Mouse (Mus musculus) CH12.LX (cell line): ENCODE measurements around the gene Pde5a. TPM values are rescaled to one million over a fixed set of nuclear protein-coding genes. Genes with fewer than 3 reads are reported as not detected.

ENCODE experiments used
- DNase-seq: peaks from one replicate; pipeline ENCODE4 v3.0.0-alpha.2; 2013; ENCODE audit errors: extremely low read depth
- H3K27ac ChIP-seq: 2 replicates; pipeline ENCODE4 v1.5.1; 2012; ENCODE audit warnings: low read depth, mild to moderate bottlenecking, control low read depth, moderate library complexity; ENCODE audit not compliant: insufficient read depth
- H3K27me3 ChIP-seq: replicated peaks from 2 replicates; pipeline ENCODE3; 2012; ENCODE audit warnings: inconsistent platforms
- H3K36me3 ChIP-seq, 2 experiments: replicated peaks in 1 of 2; 2 replicates each; pipeline versions ENCODE3 to v1.6.1; 2012; ENCODE audit warnings: inconsistent platforms in 1 of 2, low read length in 1 of 2, mild to moderate bottlenecking in 1 of 2, mixed read lengths in 1 of 2, moderate library complexity in 1 of 2; ENCODE audit not compliant: control insufficient read depth in 1 of 2, insufficient read depth in 1 of 2
- H3K4me1 ChIP-seq, 2 experiments: 2 replicates each; pipeline ENCODE4 v1.6.1; 2012; ENCODE audit warnings: inconsistent platforms in 1 of 2, moderate library complexity in 1 of 2; ENCODE audit not compliant: insufficient read depth in 2 of 2, control insufficient read depth in 1 of 2
- H3K4me2 ChIP-seq: 2 replicates; pipeline ENCODE4 v1.6.1; 2012; ENCODE audit warnings: low read depth, mild to moderate bottlenecking, control low read depth; ENCODE audit not compliant: poor library complexity, insufficient read depth, severe bottlenecking
- H3K4me3 ChIP-seq, 3 experiments: fragments of 150-350 bp in 1 of 3; sonication (generic) in 1 of 3; replicated peaks in 1 of 3; 2 replicates each; pipeline versions ENCODE3 to v1.5.1; 2011 to 2012; ENCODE audit warnings: low read depth in 2 of 3, low read length in 2 of 3, mild to moderate bottlenecking in 2 of 3, moderate library complexity in 2 of 3, control low read depth in 1 of 3, improper control_type of control experiment in 1 of 3, inconsistent platforms in 1 of 3, mixed read lengths in 1 of 3; ENCODE audit not compliant: poor library complexity in 1 of 3
- H3K79me2 ChIP-seq: replicated peaks from 2 replicates; pipeline ENCODE4 v1.6.1; 2012; ENCODE audit warnings: mild to moderate bottlenecking, moderate library complexity; ENCODE audit not compliant: control insufficient read depth, poor library complexity, insufficient read depth, severe bottlenecking; ENCODE audit errors: extremely low read depth
- H3K9ac ChIP-seq: 2 replicates; pipeline ENCODE4 v1.6.1; 2012; ENCODE audit warnings: low read depth, mild to moderate bottlenecking, control low read depth, moderate library complexity; ENCODE audit not compliant: insufficient read depth
- H3K9me3 ChIP-seq: replicated peaks from 2 replicates; pipeline ENCODE3; 2012; ENCODE audit warnings: low read length, inconsistent platforms, mixed read lengths
- BHLHE40 ChIP-seq: IDR thresholded peaks from 2 replicates; pipeline ENCODE4 v1.6.1; 2011; ENCODE audit warnings: mild to moderate bottlenecking, low read depth, low read length, improper control_type of control experiment
- CHD1 ChIP-seq: IDR thresholded peaks from 2 replicates; pipeline ENCODE4 v1.6.1; 2012; ENCODE audit warnings: low read depth, low read length, improper control_type of control experiment, inconsistent platforms
- ELF1 ChIP-seq: IDR thresholded peaks from 2 replicates; pipeline ENCODE4 v1.6.1; 2014; ENCODE audit warnings: low read depth, mild to moderate bottlenecking, inconsistent platforms, low read length, improper control_type of control experiment
- EP300 ChIP-seq: IDR thresholded peaks from 2 replicates; pipeline ENCODE4 v1.6.1; 2011; ENCODE audit warnings: low read length, improper control_type of control experiment
- HCFC1 ChIP-seq: IDR thresholded peaks from 2 replicates; pipeline ENCODE4 v1.6.1; 2012; ENCODE audit warnings: low read depth, mild to moderate bottlenecking, inconsistent platforms, low read length, improper control_type of control experiment
- IRF4 ChIP-seq: IDR thresholded peaks from 2 replicates; pipeline ENCODE4 v1.6.1; 2014; ENCODE audit warnings: low read depth, mild to moderate bottlenecking, inconsistent platforms, low read length, improper control_type of control experiment
- PAX5 ChIP-seq: IDR thresholded peaks from 2 replicates; pipeline ENCODE4 v1.6.1; 2012; ENCODE audit warnings: low read length, inconsistent platforms, mixed read lengths
- SIN3A ChIP-seq: IDR thresholded peaks from 2 replicates; pipeline ENCODE4 v1.6.1; 2012; ENCODE audit warnings: low read length, improper control_type of control experiment, inconsistent platforms
- TCF12 ChIP-seq: IDR thresholded peaks from 2 replicates; pipeline ENCODE4 v1.6.1; 2014; ENCODE audit warnings: low read depth, mild to moderate bottlenecking, inconsistent platforms, low read length, improper control_type of control experiment
- USF2 ChIP-seq: conservative IDR thresholded peaks from 2 replicates; pipeline ENCODE4 v1.6.1; 2011; ENCODE audit warnings: low read depth, low read length, improper control_type of control experiment
- ZMIZ1 ChIP-seq: IDR thresholded peaks from 2 replicates; pipeline ENCODE4 v1.6.1; 2012; ENCODE audit warnings: low read depth, mild to moderate bottlenecking, inconsistent platforms, low read length, improper control_type of control experiment
- dilution Hi-C: fragments of 300-500 bp; cut with MboI; formaldehyde crosslinking; loops from 2 replicates; pipeline ENCODE4 v1.14.3; 2020; ENCODE audit warnings: low sequenced_read_pairs; ENCODE audit not compliant: extremely low pct_unique_long_range_greater_than_20kb, extremely low pct_ligation_motif_present
- in situ Hi-C: fragments of 300-500 bp; cut with MboI; formaldehyde crosslinking; loops from 3 replicates; pipeline ENCODE4 v1.14.3; 2019; ENCODE audit warnings: low sequenced_read_pairs, low pct_ligation_motif_present, low pct_unique_long_range_greater_than_20kb, mixed read lengths
- polyA plus RNA-seq: library from polyadenylated mRNA; unstranded; fragments of >175 nt; gene quantifications from 2 replicates; pipeline ENCODE4 v1.2.1, GENCODE M21; 2012; ENCODE audit warnings: low read depth; ENCODE audit not compliant: insufficient read length
- total RNA-seq, 2 experiments: library from RNA; depleted of rRNA; stranded (reverse); fragments of 300-350 nt in 1 of 2; fragments of >200 nt in 1 of 2; gene quantifications; 2 replicates each; pipeline ENCODE4 v1.2.3; 2012 to 2014

Gene Pde5a
- total and polyA plus RNA-seq, 3 experiments, result 0.60 to 1.1 (median 1.0) TPM

DNA sequence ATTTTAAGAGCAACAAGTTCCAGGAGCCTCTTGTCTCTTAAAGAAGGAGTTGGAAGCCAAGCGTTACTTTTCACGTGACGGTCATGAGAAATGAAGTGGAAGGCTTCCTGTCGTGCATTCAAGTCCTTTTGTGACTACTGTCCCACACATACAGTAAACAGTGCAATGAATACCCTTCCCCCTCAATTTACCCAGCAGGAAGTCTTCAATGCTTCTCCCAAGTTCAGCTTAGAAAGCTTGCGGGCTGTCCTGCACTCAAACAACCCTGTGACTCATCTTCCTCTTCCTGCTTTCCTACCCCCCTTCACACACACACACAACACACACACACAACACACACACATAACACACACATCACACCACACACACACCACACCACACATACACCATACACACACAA lies 105.8 kb downstream of the Pde5a start:
- Histone ChIP-seq H3K4me1 (no peaks in the 10 kb centered on the region), H3K4me2 (no peak overlapping the region), H3K79me2 (no peaks in the 10 kb centered on the region), H3K9me3 (no peaks in the 10 kb centered on the region), H3K9ac (no peak overlapping the region), H3K27me3 (no peaks in the 10 kb centered on the region), H3K27ac (no peak overlapping the region), H3K4me3 (no peak overlapping the region), H3K36me3 (peaks cover 0 to under 1% of the 10 kb centered on the region in 2 experiments)
- in situ Hi-C loops, result no loop called here
- no peak for TF ChIP-seq USF2
- TF ChIP-seq CHD1, result no peak
- TF ChIP-seq TCF12, result no peak
- TF ChIP-seq SIN3A, result no peak
- TF ChIP-seq BHLHE40, result no peak
- no peak for TF ChIP-seq ZMIZ1
- no peak for TF ChIP-seq EP300
- no peak for DNase-seq
- dilution Hi-C loops, result no loop called here

DNA sequence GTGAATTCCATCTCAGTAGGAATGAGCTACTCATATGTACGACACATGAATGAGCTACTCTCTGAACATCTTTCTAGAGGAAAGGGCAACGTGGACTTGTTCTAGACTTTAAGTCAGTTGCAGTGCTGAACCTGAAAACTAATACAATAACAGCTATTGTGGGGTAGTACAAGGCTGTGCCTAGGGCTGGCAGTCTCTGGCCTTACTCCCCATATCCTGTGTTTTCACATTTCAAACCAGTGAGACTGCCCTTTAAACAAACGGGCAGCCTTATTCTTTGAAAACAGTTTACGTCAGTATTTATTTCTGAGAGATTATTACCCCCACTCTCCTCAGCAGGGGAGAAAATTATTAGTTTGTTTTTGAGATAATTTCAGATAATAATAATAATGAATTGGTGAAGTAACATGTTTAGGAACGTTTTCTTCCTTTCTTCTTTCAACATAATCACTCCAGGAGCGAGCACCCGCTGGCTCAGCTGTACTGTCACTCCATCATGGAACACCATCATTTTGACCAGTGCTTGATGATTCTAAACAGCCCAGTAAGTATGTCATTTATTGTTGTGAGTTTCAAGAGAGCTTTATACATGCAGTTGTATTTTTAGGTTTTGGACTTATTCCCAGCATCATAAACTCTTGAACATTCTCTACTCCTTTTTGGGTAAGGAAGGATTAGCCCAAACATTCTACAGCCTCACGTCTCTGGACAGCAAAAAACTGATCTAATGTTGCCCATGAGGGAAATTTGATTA lies 106.5 kb downstream of the Pde5a start:
- no peaks in the 10 kb centered on the region for H3K9me3 ChIP-seq
- H3K79me2 ChIP-seq, result no peaks in the 10 kb centered on the region
- dilution Hi-C loops (no loop called here), in situ Hi-C loops (no loop called here)
- H3K4me2 ChIP-seq, result no peak overlapping the region
- H3K27ac ChIP-seq, result no peak overlapping the region
- no peak overlapping the region for H3K9ac ChIP-seq
- H3K36me3 ChIP-seq, result peaks cover 0 to 3% of the 10 kb centered on the region in 2 experiments
- no peaks in the 10 kb centered on the region for H3K4me1 ChIP-seq
- no peak for DNase-seq
- no peak overlapping the region for H3K4me3 ChIP-seq
- no peaks in the 10 kb centered on the region for H3K27me3 ChIP-seq
- TF ChIP-seq ELF1 (no peak), TCF12 (no peak), PAX5 (no peak)

DNA sequence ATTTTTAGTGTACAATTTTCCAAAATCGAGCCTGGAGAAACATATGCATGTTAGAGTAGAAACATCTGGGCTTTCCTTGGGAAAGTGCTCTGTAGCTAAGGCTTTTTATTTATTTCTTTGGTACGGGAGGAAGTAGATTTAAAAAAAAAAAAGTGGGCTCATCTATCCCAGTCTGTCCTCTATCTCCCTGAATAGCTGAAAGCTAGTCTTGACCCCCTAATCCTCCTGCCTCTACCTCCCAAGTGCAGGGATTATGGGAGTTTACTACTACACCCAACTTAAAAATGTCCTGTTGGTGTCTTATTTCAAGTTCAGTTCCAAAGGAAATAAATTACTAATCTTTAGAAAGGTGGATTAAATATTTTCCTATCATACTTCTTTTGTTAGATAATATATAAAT lies 108.9 kb downstream of the Pde5a start:
- Histone ChIP-seq H3K4me1 (no peaks in the 10 kb centered on the region), H3K79me2 (no peaks in the 10 kb centered on the region), H3K27me3 (no peaks in the 10 kb centered on the region), H3K4me2 (no peak overlapping the region), H3K36me3 (peaks cover 0 to 3% of the 10 kb centered on the region in 2 experiments), H3K27ac (no peak overlapping the region), H3K4me3 (no peak overlapping the region), H3K9me3 (no peaks in the 10 kb centered on the region), H3K9ac (no peak overlapping the region)
- no peak for DNase-seq
- TF ChIP-seq IRF4, result no peak
- TF ChIP-seq HCFC1, result no peak
- TF ChIP-seq TCF12, result no peak
- TF ChIP-seq EP300, result no peak
- in situ Hi-C loops, result no loop called here
- dilution Hi-C loops, result no loop called here
